Mouse (Mus musculus): ENCODE measurements at regions not wholly inside any gene's neighbourhood (a gene's known extent, or its start where the extent isn't known, plus 50 kb on each side); places are given as distances from the start of the nearest gene placed in this dataset.

DNA sequence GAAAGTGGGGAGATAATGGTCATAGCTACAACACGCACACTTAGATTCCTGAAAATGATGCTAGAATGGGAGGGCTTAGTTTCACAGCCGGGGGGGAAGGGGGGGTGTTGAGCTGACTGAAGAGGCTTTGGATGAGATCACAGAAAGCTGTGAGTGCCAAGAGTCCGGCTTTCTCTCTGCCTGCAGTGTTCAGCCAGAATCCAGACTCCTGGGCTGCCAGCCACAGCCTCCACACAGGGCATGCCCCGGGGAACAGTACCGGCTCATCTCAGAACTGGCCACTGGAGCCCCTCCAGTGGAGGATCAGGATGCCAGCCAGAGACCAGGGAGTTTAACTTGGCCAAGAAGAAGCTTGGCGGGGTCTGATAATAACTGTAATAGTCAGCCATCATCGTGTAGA is 85.7 kb downstream of the Vcpkmt start:
- no peak for TF ChIP-seq CTCF (IDR thresholded peaks at IDR 0.05)
- no peak for TF ChIP-seq EP300 (IDR thresholded peaks at IDR 0.05)
